Comparison of ENCODE assay signal across 8 mouse cellular contexts in genomic region chr4:130275016-130275822, GRCm38 (mm10). TPM values are rescaled to one million over a fixed set of nuclear protein-coding genes. Genes with fewer than 3 reads are reported as not detected.
DNase-seq lines count a peak whose midpoint lies in the region; ATAC-seq and TF ChIP-seq lines count a peak whose summit lies in the region.

No protein-coding gene starts in this region.

- peak overlapping the region; percentile 44 for H3K4me3 ChIP-seq in C2C12 (ENCODE audit: insufficient read depth, poor library complexity, severe bottlenecking)
- H3K4me3 ChIP-seq in bone marrow macrophage, adult 2 months (ENCODE audit: insufficient read depth, low read length), result peak overlapping the region; percentile 21; the same call in 1 of the 2 replicates
- H3K4me3 ChIP-seq in forebrain, embryonic 10.5 days, result peak overlapping the region; percentile 81
- H3K4me3 ChIP-seq in kidney, embryonic 14.5 days (ENCODE audit: low read length), result peak overlapping the region; percentile 51

- H3K27ac ChIP-seq in bone marrow macrophage, adult 2 months (ENCODE audit: insufficient read depth, low read depth, low read length), result no peak overlapping the region
- H3K27ac ChIP-seq in forebrain, embryonic 10.5 days, result peak overlapping the region; percentile 97
- peak overlapping the region; percentile 13; the same call in 1 of the 2 replicates for H3K27ac ChIP-seq in kidney, embryonic 14.5 days (ENCODE audit: low read depth, low read length)

- H3K4me1 ChIP-seq in bone marrow macrophage, adult 2 months (ENCODE audit: control insufficient read depth, insufficient read depth, low read length), result peaks cover 11% of the 10 kb centered on the region
- H3K4me1 ChIP-seq in forebrain, embryonic 10.5 days, result peaks cover 44% of the 10 kb centered on the region
- 0 out of 2 replicates have a peak, but pooled peaks cover 10% of the 10 kb centered on the region for H3K4me1 ChIP-seq in kidney, embryonic 14.5 days (ENCODE audit: control insufficient read depth, insufficient read depth, low read length)

- peak overlapping the region; percentile 80 for H3ac ChIP-seq in C2C12 (ENCODE audit: control insufficient read depth, insufficient read length, low read depth)

- DNase-seq in forebrain, embryonic 10.5 days (ENCODE audit: extremely low spot score, low spot score), result peak; percentile 67
- DNase-seq in lung, postnatal 14 days, result peak; percentile 53
- DNase-seq in urinary bladder, postnatal 14 days (ENCODE audit: low spot score), result peak; percentile 70
- no peak for DNase-seq in ovary, postnatal 36 days (ENCODE audit: low spot score)
- no peak for DNase-seq in adrenal gland, adult 8-10 months

- TF ChIP-seq POLR2A in bone marrow macrophage, adult 2 months (IDR thresholded peaks at IDR 0.05; ENCODE audit: borderline replicate concordance, low read depth, low read length), result no peak

- H3K79me2 ChIP-seq in C2C12 (ENCODE audit: control insufficient read depth, insufficient read depth), result peaks cover 7% of the 10 kb centered on the region

- H3K27me3 ChIP-seq in C2C12 (ENCODE audit: control insufficient read depth, insufficient read depth, insufficient read length), result no peaks in the 10 kb centered on the region
- peaks cover 78% of the 10 kb centered on the region for H3K27me3 ChIP-seq in forebrain, embryonic 10.5 days (ENCODE audit: poor library complexity, severe bottlenecking)
- peaks cover 29% of the 10 kb centered on the region for H3K27me3 ChIP-seq in kidney, embryonic 14.5 days (ENCODE audit: control insufficient read depth, insufficient read depth, low read length)

- peak overlapping the region; percentile 60 for H3K9ac ChIP-seq in kidney, embryonic 14.5 days (ENCODE audit: low read depth, low read length)

- H3K36me3 ChIP-seq in C2C12 (ENCODE audit: control insufficient read depth, insufficient read depth), result no peaks in the 10 kb centered on the region
- peaks cover 7% of the 10 kb centered on the region for H3K36me3 ChIP-seq in forebrain, embryonic 10.5 days (replicated peaks)
- no peaks in the 10 kb centered on the region for H3K36me3 ChIP-seq in kidney, embryonic 14.5 days (ENCODE audit: control insufficient read depth, insufficient read depth, low read length)

- WGBS in forebrain, embryonic 10.5 days, result 1% methylated on average over 62 of the region's 62 CpGs
- 2% methylated on average over 53 of the region's 62 CpGs for WGBS in kidney, embryonic 14.5 days

- H3K79me3 ChIP-seq in C2C12 (ENCODE audit: low read depth), result peaks cover 3% of the 10 kb centered on the region

- TF ChIP-seq CTCF in C2C12 (IDR thresholded peaks at IDR 0.05; ENCODE audit: control insufficient read depth, insufficient read depth, insufficient read length), result no peak
- TF ChIP-seq CTCF in bone marrow macrophage, adult 2 months (IDR thresholded peaks at IDR 0.05; ENCODE audit: low read depth, low read length), result no peak

- peak; percentile 56 for ATAC-seq in kidney, embryonic 14.5 days (ENCODE audit: low FRiP score, low TSS enrichment)

- peak overlapping the region; percentile 75 for H3K4me2 ChIP-seq in kidney, embryonic 14.5 days (replicated peaks; ENCODE audit: low read depth, low read length)

- H3K9me3 ChIP-seq in forebrain, embryonic 10.5 days, result no peaks in the 10 kb centered on the region
- no peaks in the 10 kb centered on the region for H3K9me3 ChIP-seq in kidney, embryonic 14.5 days (ENCODE audit: control insufficient read depth, low read length)

TF ChIP-seq in C2C12, 6 proteins besides CTCF, POLR2A, EP300 and RAD21:
- TF ChIP-seq USF1 (IDR thresholded peaks at IDR 0.05; ENCODE audit: low read depth) (no peak), MAX (IDR thresholded peaks at IDR 0.05) (no peak), FOSL1 (IDR thresholded peaks at IDR 0.05; ENCODE audit: insufficient read depth, low read length, poor library complexity, severe bottlenecking) (no peak), CEBPB (IDR thresholded peaks at IDR 0.05; ENCODE audit: low read depth) (no peak), MYOD1 (IDR thresholded peaks at IDR 0.05; ENCODE audit: control insufficient read depth, insufficient read length, low read depth) (no peak), MYOG (IDR thresholded peaks at IDR 0.05; ENCODE audit: control insufficient read depth, extremely low read depth, insufficient read length) (no peak)
TF ChIP-seq in C2C12: peak in this region for 0.

RNA-seq across cellular contexts. Expression of gene Serinc2, which starts 3.8 kb away (rescaled TPM):
- 37.7 TPM for polyA plus RNA-seq in C2C12 (2012; fragmentation: generic; extraction: Trizol)
- polyA plus RNA-seq in bone marrow macrophage, adult 2 months (2012; ENCODE audit: insufficient read depth, insufficient read length, missing spikeins), result 1.0 and 1.3 TPM in 2 replicates
- polyA plus RNA-seq in forebrain, embryonic 10.5 days (2016; fragmentation: Nextera tagmentation; extraction: Ambion mirVana), result 53.3 and 63.2 TPM in 2 replicates
- polyA plus RNA-seq in kidney, embryonic 14.5 days (2014; fragmentation: Nextera tagmentation; extraction: Ambion mirVana), result 42.7 and 44.9 TPM in 2 replicates
- total RNA-seq in adrenal gland, adult 8-10 months (2022), result 1 to 10 TPM; 1.2 to 3.2 (median 1.4) TPM

RNA-seq across cellular contexts. Expression of gene Fabp3, which starts 33.2 kb away (rescaled TPM):
- 14.5 TPM for polyA plus RNA-seq in C2C12 (2012; fragmentation: generic; extraction: Trizol)
- 3.0 and 3.9 TPM in 2 replicates for polyA plus RNA-seq in bone marrow macrophage, adult 2 months (2012; ENCODE audit: insufficient read depth, insufficient read length, missing spikeins)
- polyA plus RNA-seq in forebrain, embryonic 10.5 days (2016; fragmentation: Nextera tagmentation; extraction: Ambion mirVana), result 16.2 and 18.8 TPM in 2 replicates
- 15.7 and 16.0 TPM in 2 replicates for polyA plus RNA-seq in kidney, embryonic 14.5 days (2014; fragmentation: Nextera tagmentation; extraction: Ambion mirVana)
- 10 to 100 TPM in 3 of 4 experiments, 1 to 10 TPM in 1; 10.0 to 66.6 (median 44.7) TPM for total RNA-seq in adrenal gland, adult 8-10 months (2022)

RNA-seq across cellular contexts. Expression of gene Gm10570, which starts 33.3 kb away (rescaled TPM):
- not detected for polyA plus RNA-seq in C2C12 (2012; fragmentation: generic; extraction: Trizol)
- polyA plus RNA-seq in bone marrow macrophage, adult 2 months (2012; ENCODE audit: insufficient read depth, insufficient read length, missing spikeins), result not detected in 2 replicates
- polyA plus RNA-seq in forebrain, embryonic 10.5 days (2016; fragmentation: Nextera tagmentation; extraction: Ambion mirVana), result not detected in 2 replicates
- not detected in 2 replicates for polyA plus RNA-seq in kidney, embryonic 14.5 days (2014; fragmentation: Nextera tagmentation; extraction: Ambion mirVana)
- total RNA-seq in adrenal gland, adult 8-10 months (2022), result under 1 TPM in 1 of 4 experiments, not detected in 3; 0.86 TPM

RNA-seq across cellular contexts. Expression of gene Gm853, which starts 53.0 kb away (rescaled TPM):
- polyA plus RNA-seq in C2C12 (2012; fragmentation: generic; extraction: Trizol), result not detected
- not detected in 2 replicates for polyA plus RNA-seq in bone marrow macrophage, adult 2 months (2012; ENCODE audit: insufficient read depth, insufficient read length, missing spikeins)
- polyA plus RNA-seq in forebrain, embryonic 10.5 days (2016; fragmentation: Nextera tagmentation; extraction: Ambion mirVana), result not detected in 2 replicates
- not detected in 2 replicates for polyA plus RNA-seq in kidney, embryonic 14.5 days (2014; fragmentation: Nextera tagmentation; extraction: Ambion mirVana)
- not detected for total RNA-seq in adrenal gland, adult 8-10 months (2022)

Comparison
In these comparisons a context has a peak if more than half of its experiments do, and no peak if none do; other contexts are left out.
1. H3K4me3 ChIP-seq: peak in every context shown above with its lines; median percentile 81 in forebrain, embryonic 10.5 days; 51 in kidney, embryonic 14.5 days; 44 in C2C12; 21 in bone marrow macrophage, adult 2 months.
2. DNase-seq: peak in forebrain, embryonic 10.5 days (single experiment), lung, postnatal 14 days (single experiment) and urinary bladder, postnatal 14 days (single experiment); none in ovary, postnatal 36 days (single experiment) and adrenal gland, adult 8-10 months (single experiment).
3. RNA of gene Serinc2, which starts 3.8 kb away (polyA plus RNA-seq): 53.3 to 63.2 TPM in forebrain, embryonic 10.5 days, 42.7 to 44.9 TPM in kidney, embryonic 14.5 days and 37.7 TPM in C2C12 (single experiment); 1.0 to 1.3 TPM in bone marrow macrophage, adult 2 months; every median in the first group is over 10 times any median in the second.